Mouse (Mus musculus) ES-Bruce4 (cell line): ENCODE measurements around the gene Fkbp11.

Experiments used
- CTCF ChIP-seq: IDR thresholded peaks from one replicate; pipeline ENCODE4 v1.8.1; 2011; ENCODE audit warnings: low read depth, low read length
- POLR2A ChIP-seq: IDR thresholded peaks from one replicate; pipeline ENCODE4 v1.8.1; 2011; ENCODE audit warnings: low read length; ENCODE audit not compliant: insufficient read depth

- TF ChIP-seq CTCF (no peak), POLR2A (no peak)
Measured at GRCm38 (mm10) chr15:98754125-98754524, 26.1 kb upstream of the Fkbp11 start.
